In the genomic region with DNA sequence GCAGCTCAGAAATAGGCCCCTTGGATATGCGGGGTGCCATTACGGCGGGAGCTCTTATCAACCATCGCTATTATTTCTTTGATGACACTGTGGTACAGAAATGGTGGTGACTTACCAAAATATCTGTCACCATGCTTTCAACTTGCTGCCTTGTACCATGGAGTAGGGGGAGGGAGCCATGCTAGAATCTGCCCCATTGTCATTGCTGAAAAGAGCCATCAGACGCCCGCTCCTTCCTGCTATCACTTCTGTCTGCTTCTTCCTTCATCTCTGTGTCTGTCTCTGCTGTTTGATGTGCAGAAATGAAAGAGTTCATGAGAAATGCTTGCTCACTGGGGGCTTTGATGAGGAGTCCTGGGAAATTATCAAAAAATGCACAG, we compare ENCODE assay signal across 21 mouse cellular contexts.
"Had no signal": no experiment of that assay in that cellular context is flagged by ENCODE, and none has a peak within 500 bp of the region (broad histone marks: within the 10 kb centered on the region; RNA-seq: fewer than 3 reads in every experiment).

No protein-coding gene starts in this region.

- ATAC-seq: hindbrain, embryonic 16.5 days; inflammation-experienced regulatory T-cells, adult 6 months; intestine, embryonic 15.5 days; intestine, postnatal 0 days; liver, embryonic 12.5 days had no signal

- H3K9me3 ChIP-seq: heart, embryonic 12.5 days; hindbrain, embryonic 12.5 days; intestine, embryonic 15.5 days; limb, embryonic 10.5 days; limb, embryonic 12.5 days; liver, embryonic 12.5 days had no signal

- H3K36me3 ChIP-seq: heart, embryonic 12.5 days; hindbrain, embryonic 12.5 days; intestine, embryonic 15.5 days; limb, embryonic 10.5 days; limb, embryonic 12.5 days; liver, embryonic 12.5 days had no signal

- DNase-seq: gastrocnemius, adult 2 months; gastrocnemius, postnatal 10 days; gastrocnemius, postnatal 25 days; heart, adult 2 months; heart, postnatal 10 days; heart, postnatal 4 days; kidney, adult 18-20 months; kidney, adult 8-10 months; kidney, postnatal 25 days had no signal

- H3K27ac ChIP-seq: gastrocnemius, adult 2 months; heart, adult 2 months; hindbrain, embryonic 12.5 days; hindbrain, embryonic 14.5 days; intestine, embryonic 15.5 days; layer of hippocampus, adult 2 months; left cerebral cortex, adult 2 months; limb, embryonic 12.5 days; liver, embryonic 12.5 days had no signal

- H3K9ac ChIP-seq: heart, embryonic 12.5 days; hindbrain, embryonic 12.5 days; hindbrain, embryonic 14.5 days; intestine, embryonic 15.5 days; limb, embryonic 12.5 days; liver, embryonic 12.5 days had no signal

- H3K4me1 ChIP-seq: heart, embryonic 12.5 days; intestine, embryonic 15.5 days; liver, embryonic 12.5 days had no signal

- H3K4me2 ChIP-seq: heart, embryonic 12.5 days; hindbrain, embryonic 12.5 days; hindbrain, embryonic 14.5 days; intestine, embryonic 15.5 days; limb, embryonic 12.5 days; liver, embryonic 12.5 days had no signal

- H3K4me3 ChIP-seq: gastrocnemius, adult 2 months; heart, adult 2 months; heart, embryonic 12.5 days; hindbrain, embryonic 12.5 days; intestine, embryonic 15.5 days; layer of hippocampus, adult 2 months; left cerebral cortex, adult 2 months; limb, embryonic 10.5 days; limb, embryonic 12.5 days; liver, embryonic 12.5 days had no signal

- H3K27me3 ChIP-seq: heart, embryonic 12.5 days; hindbrain, embryonic 12.5 days; intestine, embryonic 15.5 days; limb, embryonic 12.5 days; liver, embryonic 12.5 days had no signal
